Mouse (Mus musculus): ENCODE data around the gene Cstf2t.

- TF ChIP-seq CTCF (IDR thresholded peaks at IDR 0.05; ENCODE audit: control insufficient read depth, insufficient read depth, low read length): no peak
- TF ChIP-seq POLR2A (IDR thresholded peaks at IDR 0.05; ENCODE audit: borderline replicate concordance, control insufficient read depth, low read depth, low read length): no peak
These were observed 32.1 kb downstream of the Cstf2t start for GRCm38 (mm10) chr19:31114690-31115089.
